ENCODE assay signal across 10 mouse cellular contexts in genomic region chr7:28558486-28558885, GRCm38 (mm10). TPM values are rescaled to one million over a fixed set of nuclear protein-coding genes. Genes with fewer than 3 reads are reported as not detected.
DNase-seq lines count a peak whose midpoint lies in the region; ATAC-seq and TF ChIP-seq lines count a peak whose summit lies in the region.
"Had no signal": no experiment of that assay in that cellular context is flagged by ENCODE, and none has a peak within 500 bp of the region (broad histone marks: within the 10 kb centered on the region; RNA-seq: fewer than 3 reads in every experiment).

No protein-coding gene starts in this region.

- TF ChIP-seq POLR2A in lung, adult 2 months (IDR thresholded peaks at IDR 0.05; ENCODE audit: borderline replicate concordance, extremely low read depth, low read depth, low read length) = no peak

- H3K9ac ChIP-seq in embryonic facial prominence, embryonic 12.5 days = no peak overlapping the region
- no peak overlapping the region for H3K9ac ChIP-seq in heart, embryonic 16.5 days (ENCODE audit: low read length)

- no peaks in the 10 kb centered on the region for H3K4me1 ChIP-seq in embryonic facial prominence, embryonic 12.5 days
- H3K4me1 ChIP-seq in embryonic facial prominence, embryonic 10.5 days = peaks cover 31% of the 10 kb centered on the region
- H3K4me1 ChIP-seq in heart, embryonic 16.5 days (ENCODE audit: control insufficient read depth, insufficient read depth, low read length) = peaks cover 9% of the 10 kb centered on the region; the same call in 1 of the 2 replicates
- peaks cover 5% of the 10 kb centered on the region for H3K4me1 ChIP-seq in lung, adult 2 months (ENCODE audit: control insufficient read depth, insufficient read depth, low read length)

- no peak for ATAC-seq in embryonic facial prominence, embryonic 12.5 days (ENCODE audit: insufficient number of reproducible peaks, insufficient read depth, low FRiP score, low TSS enrichment)
- peak; percentile 52 for ATAC-seq in heart, embryonic 16.5 days (replicated peaks; ENCODE audit: extremely low read depth, insufficient read depth, low FRiP score)

- no peak overlapping the region for H3K4me3 ChIP-seq in embryonic facial prominence, embryonic 12.5 days
- no peak overlapping the region for H3K4me3 ChIP-seq in embryonic facial prominence, embryonic 10.5 days
- no peak overlapping the region for H3K4me3 ChIP-seq in heart, embryonic 16.5 days (ENCODE audit: low read length)
- no peak overlapping the region for H3K4me3 ChIP-seq in lung, adult 2 months (replicated peaks; ENCODE audit: extremely low read depth, low read depth, low read length)

- no peaks in the 10 kb centered on the region for H3K9me3 ChIP-seq in embryonic facial prominence, embryonic 12.5 days
- H3K9me3 ChIP-seq in embryonic facial prominence, embryonic 10.5 days = no peaks in the 10 kb centered on the region
- no peaks in the 10 kb centered on the region for H3K9me3 ChIP-seq in heart, embryonic 16.5 days (replicated peaks; ENCODE audit: control insufficient read depth, low read length)

- DNase-seq in embryonic facial prominence, embryonic 10.5 days (ENCODE audit: low spot score) = no peak
- peak; percentile 85 for DNase-seq in NIH3T3 (ENCODE audit: low read depth)
- DNase-seq in lung, adult 2 months = peak; percentile 39
- no peak for DNase-seq in spleen, adult 12 weeks (ENCODE audit: low spot score)
- no peak for DNase-seq in layer of hippocampus, postnatal 25 days (ENCODE audit: extremely low spot score in 1 of 2, low spot score in 1 of 2)
- no peak for DNase-seq in right cerebral cortex, adult 18-20 months

- peaks cover 48% of the 10 kb centered on the region for H3K36me3 ChIP-seq in embryonic facial prominence, embryonic 12.5 days
- peaks cover 58% of the 10 kb centered on the region for H3K36me3 ChIP-seq in embryonic facial prominence, embryonic 10.5 days (replicated peaks)
- H3K36me3 ChIP-seq in heart, embryonic 16.5 days (ENCODE audit: control insufficient read depth, insufficient read depth) = peaks cover 20% of the 10 kb centered on the region

- WGBS in embryonic facial prominence, embryonic 12.5 days = 42% methylated on average over 4 of the region's 4 CpGs
- WGBS in embryonic facial prominence, embryonic 10.5 days = 63% methylated on average over 4 of the region's 4 CpGs
- 42% methylated on average over 4 of the region's 4 CpGs for WGBS in heart, embryonic 16.5 days
- 24% methylated on average over 4 of the region's 4 CpGs for WGBS in lung, adult 2 months

- TF ChIP-seq CTCF in lung, adult 2 months (IDR thresholded peaks at IDR 0.05; ENCODE audit: insufficient read depth, low read length) = no peak

- H3K27me3 ChIP-seq in embryonic facial prominence, embryonic 12.5 days = no peaks in the 10 kb centered on the region
- H3K27me3 ChIP-seq in embryonic facial prominence, embryonic 10.5 days (replicated peaks; ENCODE audit: low read depth, poor library complexity, severe bottlenecking) = no peaks in the 10 kb centered on the region
- no peaks in the 10 kb centered on the region for H3K27me3 ChIP-seq in heart, embryonic 16.5 days (ENCODE audit: control insufficient read depth, insufficient read depth, low read length)

- H3K27ac ChIP-seq in embryonic facial prominence, embryonic 12.5 days = 0 out of 2 replicates have a peak overlapping the region, but pooled peaks have one; percentile 11
- no peak overlapping the region for H3K27ac ChIP-seq in embryonic facial prominence, embryonic 10.5 days (replicated peaks)
- no peak overlapping the region for H3K27ac ChIP-seq in heart, embryonic 16.5 days (ENCODE audit: low read length)

- no peak overlapping the region for H3K4me2 ChIP-seq in embryonic facial prominence, embryonic 12.5 days (replicated peaks)
- no peak overlapping the region for H3K4me2 ChIP-seq in heart, embryonic 16.5 days (ENCODE audit: low read depth, low read length)

RNA-seq across cellular contexts. Expression of gene Nccrp1, which starts 11.4 kb away (rescaled TPM):
- not detected in 2 replicates for polyA plus RNA-seq in embryonic facial prominence, embryonic 12.5 days (2016; fragmentation: Nextera tagmentation; extraction: Ambion mirVana)
- polyA plus RNA-seq in embryonic facial prominence, embryonic 10.5 days (2016; fragmentation: Nextera tagmentation; extraction: Ambion mirVana) = 0.10 TPM in 1 of 2 replicates, not detected in the other
- polyA plus RNA-seq in heart, embryonic 16.5 days (2015; fragmentation: Nextera tagmentation; extraction: Ambion mirVana) = not detected in 2 replicates
- polyA plus RNA-seq in lung, adult 2 months (2012; rRNA removed) = 0.53 and 27.0 TPM in 2 replicates
- total RNA-seq in layer of hippocampus, postnatal 25 days (2021) = under 1 TPM; 0.40 to 0.57 TPM

RNA-seq across cellular contexts. Expression of gene Sycn, which starts 17.8 kb away (rescaled TPM):
- not detected in 2 replicates for polyA plus RNA-seq in embryonic facial prominence, embryonic 12.5 days (2016; fragmentation: Nextera tagmentation; extraction: Ambion mirVana)
- not detected in 2 replicates for polyA plus RNA-seq in embryonic facial prominence, embryonic 10.5 days (2016; fragmentation: Nextera tagmentation; extraction: Ambion mirVana)
- polyA plus RNA-seq in heart, embryonic 16.5 days (2015; fragmentation: Nextera tagmentation; extraction: Ambion mirVana) = not detected in 2 replicates
- polyA plus RNA-seq in lung, adult 2 months (2012; rRNA removed) = 27.0 TPM in 1 of 2 replicates, not detected in the other
- total RNA-seq in layer of hippocampus, postnatal 25 days (2021) = not detected
- total RNA-seq: layer of hippocampus, postnatal 36 days had no signal
- polyA plus RNA-seq: cortical plate, adult 2 months had no signal

RNA-seq across cellular contexts. Expression of gene Ifnl3, which starts 35.9 kb away (rescaled TPM):
- polyA plus RNA-seq in embryonic facial prominence, embryonic 12.5 days (2016; fragmentation: Nextera tagmentation; extraction: Ambion mirVana) = not detected in 2 replicates
- not detected in 2 replicates for polyA plus RNA-seq in embryonic facial prominence, embryonic 10.5 days (2016; fragmentation: Nextera tagmentation; extraction: Ambion mirVana)
- polyA plus RNA-seq in heart, embryonic 16.5 days (2015; fragmentation: Nextera tagmentation; extraction: Ambion mirVana) = not detected in 2 replicates
- polyA plus RNA-seq in lung, adult 2 months (2012; rRNA removed) = not detected in 2 replicates
- total RNA-seq in layer of hippocampus, postnatal 25 days (2021) = not detected
- total RNA-seq: layer of hippocampus, postnatal 36 days had no signal
- polyA plus RNA-seq: cortical plate, adult 2 months had no signal

RNA-seq across cellular contexts. Expression of gene Samd4b, which starts 39.5 kb away (rescaled TPM):
- 36.6 and 36.8 TPM in 2 replicates for polyA plus RNA-seq in embryonic facial prominence, embryonic 12.5 days (2016; fragmentation: Nextera tagmentation; extraction: Ambion mirVana)
- polyA plus RNA-seq in embryonic facial prominence, embryonic 10.5 days (2016; fragmentation: Nextera tagmentation; extraction: Ambion mirVana) = 36.0 and 38.9 TPM in 2 replicates
- polyA plus RNA-seq in heart, embryonic 16.5 days (2015; fragmentation: Nextera tagmentation; extraction: Ambion mirVana) = 16.0 and 20.6 TPM in 2 replicates
- 93.9 and 112 TPM in 2 replicates for polyA plus RNA-seq in lung, adult 2 months (2012; rRNA removed)
- total RNA-seq in layer of hippocampus, postnatal 25 days (2021) = 10 to 100 TPM; 70.1 to 71.0 TPM

RNA-seq across cellular contexts. Expression of gene Pak4, which starts 39.5 kb away (rescaled TPM):
- polyA plus RNA-seq in embryonic facial prominence, embryonic 12.5 days (2016; fragmentation: Nextera tagmentation; extraction: Ambion mirVana) = 43.4 and 44.1 TPM in 2 replicates
- polyA plus RNA-seq in embryonic facial prominence, embryonic 10.5 days (2016; fragmentation: Nextera tagmentation; extraction: Ambion mirVana) = 70.1 and 75.8 TPM in 2 replicates
- 25.1 and 30.0 TPM in 2 replicates for polyA plus RNA-seq in heart, embryonic 16.5 days (2015; fragmentation: Nextera tagmentation; extraction: Ambion mirVana)
- polyA plus RNA-seq in lung, adult 2 months (2012; rRNA removed) = 66.7 and 76.0 TPM in 2 replicates
- total RNA-seq in layer of hippocampus, postnatal 25 days (2021) = 10 to 100 TPM; 13.4 to 14.8 TPM

Comparison
In these comparisons a context has a peak if more than half of its experiments do, and no peak if none do; other contexts are left out.
1. DNase-seq: peak in NIH3T3 (single experiment) and lung, adult 2 months (single experiment); none in embryonic facial prominence, embryonic 10.5 days (single experiment), spleen, adult 12 weeks (single experiment), layer of hippocampus, postnatal 25 days (0 of 2) and right cerebral cortex, adult 18-20 months (single experiment).